Mouse (Mus musculus) megakaryocyte progenitor cell, adult 5-6 weeks (primary cell): ENCODE results near the gene Olfr1380. TPM values are rescaled to one million over a fixed set of nuclear protein-coding genes. Genes with fewer than 3 reads are reported as not detected.

Experiments
- total RNA-seq, 2 experiments: library from RNA; stranded (forward) in 1 of 2; stranded (reverse) in 1 of 2; fragments of 157-497, 149-512 nt in 1 of 2; fragments of 200-1000 nt in 1 of 2; gene quantifications; 2 replicates each; pipeline versions ENCODE4 v1.2.3 to v1.2.4; 2015 to 2017

Olfr1380 gene
- total RNA-seq, 2 experiments from 2014 or later: not detected

Other genes with a start within 250 kb of the Olfr1380 start
- not detected in 2 replicates for gene Olfr1391, start 234.1 kb upstream of the Olfr1380 start, total RNA-seq (2015)
- gene Olfr1391, start 234.1 kb upstream of the Olfr1380 start, total RNA-seq (2017): not detected in 2 replicates
- not detected in 2 replicates for gene Olfr1390, start 221.7 kb upstream of the Olfr1380 start, total RNA-seq (2015)
- gene Olfr1390, start 221.7 kb upstream of the Olfr1380 start, total RNA-seq (2017): not detected in 2 replicates
- not detected in 2 replicates for gene Olfr1389, start 133.8 kb upstream of the Olfr1380 start, total RNA-seq (2015)
- gene Olfr1389, start 133.8 kb upstream of the Olfr1380 start, total RNA-seq (2017): not detected in 2 replicates
- gene Olfr1388, start 120.3 kb upstream of the Olfr1380 start, total RNA-seq (2015): 0.05 TPM in 1 of 2 replicates, not detected in the other
- 0.07 and 0.17 TPM in 2 replicates for gene Olfr1388, start 120.3 kb upstream of the Olfr1380 start, total RNA-seq (2017)
- not detected in 2 replicates for gene Olfr1387, start 101.5 kb upstream of the Olfr1380 start, total RNA-seq (2015)
- gene Olfr1387, start 101.5 kb upstream of the Olfr1380 start, total RNA-seq (2017): not detected in 2 replicates
- gene Olfr1386, start 91.8 kb upstream of the Olfr1380 start, total RNA-seq (2015): not detected in 2 replicates
- gene Olfr1386, start 91.8 kb upstream of the Olfr1380 start, total RNA-seq (2017): not detected in 2 replicates
- 0.10 TPM in 1 of 2 replicates, not detected in the other for gene Olfr1385, start 67.8 kb upstream of the Olfr1380 start, total RNA-seq (2015)
- 0.17 TPM in 1 of 2 replicates, not detected in the other for gene Olfr1385, start 67.8 kb upstream of the Olfr1380 start, total RNA-seq (2017)
- not detected in 2 replicates for gene Olfr1384, start 50.2 kb upstream of the Olfr1380 start, total RNA-seq (2015)
- not detected in 2 replicates for gene Olfr1384, start 50.2 kb upstream of the Olfr1380 start, total RNA-seq (2017)
- gene Olfr1383, start 37.2 kb upstream of the Olfr1380 start, total RNA-seq (2015): not detected in 2 replicates
- gene Olfr1383, start 37.2 kb upstream of the Olfr1380 start, total RNA-seq (2017): not detected in 2 replicates
- not detected in 2 replicates for gene Olfr1382, start 28.6 kb upstream of the Olfr1380 start, total RNA-seq (2015)
- not detected in 2 replicates for gene Olfr1382, start 28.6 kb upstream of the Olfr1380 start, total RNA-seq (2017)
- not detected in 2 replicates for gene Olfr1381, start 13.4 kb upstream of the Olfr1380 start, total RNA-seq (2015)
- gene Olfr1381, start 13.4 kb upstream of the Olfr1380 start, total RNA-seq (2017): not detected in 2 replicates
- gene Flt4, start 52.4 kb downstream of the Olfr1380 start, total RNA-seq (2015): 0.02 and 0.07 TPM in 2 replicates
- 0.17 and 0.24 TPM in 2 replicates for gene Flt4, start 52.4 kb downstream of the Olfr1380 start, total RNA-seq (2017)
- not detected in 2 replicates for gene Scgb3a1, start 106.7 kb downstream of the Olfr1380 start, total RNA-seq (2015)
- gene Scgb3a1, start 106.7 kb downstream of the Olfr1380 start, total RNA-seq (2017): not detected in 2 replicates
- 78.8 and 89.8 TPM in 2 replicates for gene Cnot6, start 155.8 kb downstream of the Olfr1380 start, total RNA-seq (2015)
- gene Cnot6, start 155.8 kb downstream of the Olfr1380 start, total RNA-seq (2017): 52.2 and 59.1 TPM in 2 replicates
- 0.24 and 0.39 TPM in 2 replicates for gene Gfpt2, start 237.3 kb downstream of the Olfr1380 start, total RNA-seq (2015)
- 0.37 TPM in 1 of 2 replicates, not detected in the other for gene Gfpt2, start 237.3 kb downstream of the Olfr1380 start, total RNA-seq (2017)